Mouse (Mus musculus): ENCODE results near the gene Tap2. TPM values are rescaled to one million over a fixed set of nuclear protein-coding genes. Genes with fewer than 3 reads are reported as not detected.

The Tap2 gene
- total RNA-seq, 2 experiments from 2014 or later: 6.5 to 7.0 TPM

DNA sequence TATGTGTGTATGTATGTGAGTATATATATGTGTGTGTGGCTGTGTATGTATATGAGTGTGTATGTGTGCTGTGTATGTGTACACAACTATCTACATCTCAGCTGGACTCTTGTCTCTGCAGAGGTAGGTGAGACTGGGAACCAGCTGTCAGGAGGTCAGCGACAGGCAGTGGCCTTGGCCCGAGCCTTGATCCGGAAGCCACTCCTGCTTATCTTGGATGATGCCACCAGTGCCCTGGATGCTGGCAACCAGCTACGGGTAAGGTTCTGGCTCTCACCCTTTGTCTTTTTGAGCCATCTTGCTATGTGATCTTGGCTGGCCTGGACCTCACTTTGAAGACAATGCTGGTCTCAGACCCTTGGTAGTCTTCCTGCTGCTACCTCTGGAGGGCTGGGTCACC lies 8.6 kb upstream of the Tap2 start:
- no peak for DNase-seq

DNA sequence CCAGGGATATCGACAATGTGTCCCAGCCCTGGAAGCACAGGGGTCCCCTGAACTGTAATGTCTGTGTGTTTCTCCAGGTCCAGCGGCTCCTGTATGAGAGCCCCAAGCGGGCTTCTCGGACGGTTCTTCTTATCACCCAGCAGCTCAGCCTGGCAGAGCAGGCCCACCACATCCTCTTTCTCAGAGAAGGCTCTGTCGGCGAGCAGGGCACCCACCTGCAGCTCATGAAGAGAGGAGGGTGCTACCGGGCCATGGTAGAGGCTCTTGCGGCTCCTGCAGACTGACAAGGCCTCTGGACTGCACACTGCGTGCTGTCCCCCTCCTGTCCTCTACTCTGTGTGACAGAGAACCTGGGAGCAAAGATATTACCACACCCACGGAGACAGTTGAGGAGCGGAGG lies 6.8 kb upstream of the Tap2 start:
- no peak for DNase-seq

DNA sequence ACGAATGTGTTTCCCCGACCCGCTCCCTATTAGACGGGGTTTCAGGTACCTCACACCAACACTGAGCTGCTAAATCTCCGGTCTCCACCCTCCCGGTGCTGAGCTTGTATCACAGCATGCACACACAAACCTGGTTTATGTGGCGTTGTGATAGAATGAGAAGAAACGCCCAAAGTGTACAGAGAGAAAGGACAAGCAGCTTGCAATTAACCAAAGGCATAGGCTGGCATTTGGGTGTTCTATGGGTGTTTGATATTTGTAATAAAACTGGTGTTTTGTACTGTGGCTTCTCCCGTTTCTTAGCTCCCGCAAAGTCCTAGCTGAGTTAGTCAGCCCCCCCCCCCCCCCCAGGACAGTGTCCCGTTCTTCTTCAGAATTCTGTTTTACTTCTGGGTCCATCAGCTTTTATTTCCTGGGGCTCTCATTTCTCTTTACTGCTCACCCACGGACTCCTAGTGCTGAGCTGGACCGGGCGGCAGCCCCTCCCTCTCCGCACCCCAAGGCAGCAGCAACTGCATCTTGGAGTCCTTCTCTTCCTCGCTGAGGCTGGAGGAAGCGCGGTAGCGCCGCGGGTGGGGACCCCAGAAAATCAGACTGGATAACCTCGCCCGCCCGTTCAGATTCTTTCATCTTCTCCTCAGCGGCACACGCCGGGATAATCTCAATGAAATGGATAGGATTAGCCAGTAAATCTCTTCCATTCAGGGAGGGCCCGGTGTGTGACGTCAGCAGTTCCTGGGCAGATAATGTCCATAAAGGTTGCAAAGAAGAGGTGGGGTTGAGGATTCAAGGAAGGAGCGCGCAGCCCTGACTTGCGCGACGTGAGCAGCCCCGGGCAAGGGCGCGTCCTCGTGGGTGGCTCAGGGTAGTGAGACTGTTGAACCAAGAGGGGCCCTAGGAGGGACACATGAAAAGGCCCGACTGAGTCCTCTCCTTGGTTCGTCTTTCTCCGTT lies 6.1 kb upstream of the Tap2 start, which contains the start of gene Psmb8:
TSS of gene Psmb8 (plus strand) at position 781 of the 954 bp plus-strand sequence.
- DNase-seq: peak; percentile 87

DNA sequence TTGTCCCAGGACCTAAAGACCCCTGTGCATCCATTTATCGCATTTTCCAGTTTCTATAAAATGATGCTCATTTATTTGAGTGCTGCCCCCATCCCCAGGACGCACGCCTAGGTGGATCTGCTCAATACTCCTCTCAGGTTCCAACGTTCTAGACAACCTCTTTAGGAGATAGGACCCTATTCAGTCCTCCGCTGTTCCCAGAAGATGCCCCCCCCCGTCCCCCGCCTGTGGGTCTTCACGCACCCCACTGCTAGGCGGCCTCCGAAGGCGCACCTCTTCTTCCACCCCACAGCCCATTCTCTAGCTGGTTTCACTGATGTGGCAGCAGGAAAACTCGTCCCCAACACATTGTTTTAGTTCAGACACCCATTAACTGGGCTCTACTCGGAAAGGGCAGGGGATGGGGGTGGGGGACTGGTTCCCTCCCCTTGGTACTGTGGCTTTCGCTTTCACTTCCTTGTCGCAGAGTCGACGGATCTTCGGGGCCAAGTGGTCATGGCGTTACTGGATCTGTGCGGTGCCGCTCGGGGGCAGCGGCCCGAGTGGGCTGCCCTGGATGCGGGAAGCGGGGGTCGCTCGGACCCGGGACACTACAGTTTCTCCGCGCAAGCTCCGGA lies 5.3 kb upstream of the Tap2 start:
- peak; percentile 26 for DNase-seq

DNA sequence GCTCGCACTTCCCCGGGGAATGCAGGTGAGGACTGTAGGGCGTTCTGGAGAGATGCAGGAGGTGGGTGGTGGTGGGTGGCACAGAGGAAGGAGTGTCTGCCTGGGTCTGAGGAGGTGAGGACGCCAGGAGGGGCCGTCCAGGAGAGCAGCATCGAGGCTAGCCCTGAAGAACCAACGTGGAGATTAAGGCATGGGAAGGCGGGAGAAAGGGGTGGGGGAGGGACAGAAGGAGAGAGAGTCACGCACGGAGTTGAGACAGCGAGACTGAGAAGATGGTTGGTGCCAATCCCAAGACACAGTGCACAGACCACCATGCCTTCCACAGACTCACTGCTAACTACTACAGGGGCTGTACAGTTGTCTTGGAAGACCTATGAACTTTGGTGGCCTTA lies 4.8 kb upstream of the Tap2 start:
- no peak for DNase-seq

DNA sequence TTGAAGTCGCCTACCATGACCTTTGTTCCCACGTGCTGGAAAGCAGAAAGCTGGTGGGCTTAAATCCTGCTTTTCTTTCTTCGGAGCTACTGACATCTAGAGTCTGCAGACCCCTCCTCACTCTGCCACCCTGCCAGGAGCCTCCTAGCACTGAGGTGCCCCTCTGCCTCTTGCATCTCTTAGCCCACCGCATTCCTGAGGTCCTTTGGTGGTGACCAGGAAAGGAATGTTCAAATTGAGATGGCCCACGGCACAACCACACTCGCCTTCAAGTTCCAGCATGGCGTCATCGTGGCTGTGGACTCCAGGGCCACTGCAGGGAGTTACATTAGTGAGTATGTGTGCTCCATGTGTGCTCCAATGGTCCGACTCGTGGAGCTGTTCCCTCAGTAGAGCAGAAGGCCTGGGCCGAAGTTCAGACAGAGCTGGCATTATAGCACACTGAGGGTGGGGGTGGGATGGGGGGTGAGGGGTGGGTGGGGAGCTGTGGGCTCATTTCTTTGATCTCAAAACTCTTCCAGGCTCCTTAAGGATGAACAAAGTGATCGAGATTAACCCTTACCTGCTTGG lies 4.2 kb upstream of the Tap2 start:
- DNase-seq: no peak

DNA sequence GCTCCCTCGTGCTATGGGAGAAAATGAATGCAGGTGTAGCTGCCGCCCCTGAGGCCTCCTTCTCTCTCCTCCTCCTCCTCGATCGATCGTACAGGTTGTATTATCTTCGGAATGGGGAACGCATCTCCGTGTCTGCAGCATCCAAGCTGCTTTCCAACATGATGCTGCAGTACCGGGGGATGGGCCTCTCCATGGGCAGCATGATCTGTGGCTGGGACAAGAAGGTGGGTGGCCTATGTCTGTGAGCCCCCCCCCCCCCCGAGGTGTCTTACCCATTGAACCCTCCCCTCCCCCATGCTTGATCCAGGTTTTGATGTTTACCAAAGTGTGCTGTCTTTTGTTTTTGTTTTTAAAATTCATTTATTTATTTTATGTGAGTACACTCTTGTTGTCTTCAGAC lies 3.3 kb upstream of the Tap2 start:
- DNase-seq: no peak

DNA sequence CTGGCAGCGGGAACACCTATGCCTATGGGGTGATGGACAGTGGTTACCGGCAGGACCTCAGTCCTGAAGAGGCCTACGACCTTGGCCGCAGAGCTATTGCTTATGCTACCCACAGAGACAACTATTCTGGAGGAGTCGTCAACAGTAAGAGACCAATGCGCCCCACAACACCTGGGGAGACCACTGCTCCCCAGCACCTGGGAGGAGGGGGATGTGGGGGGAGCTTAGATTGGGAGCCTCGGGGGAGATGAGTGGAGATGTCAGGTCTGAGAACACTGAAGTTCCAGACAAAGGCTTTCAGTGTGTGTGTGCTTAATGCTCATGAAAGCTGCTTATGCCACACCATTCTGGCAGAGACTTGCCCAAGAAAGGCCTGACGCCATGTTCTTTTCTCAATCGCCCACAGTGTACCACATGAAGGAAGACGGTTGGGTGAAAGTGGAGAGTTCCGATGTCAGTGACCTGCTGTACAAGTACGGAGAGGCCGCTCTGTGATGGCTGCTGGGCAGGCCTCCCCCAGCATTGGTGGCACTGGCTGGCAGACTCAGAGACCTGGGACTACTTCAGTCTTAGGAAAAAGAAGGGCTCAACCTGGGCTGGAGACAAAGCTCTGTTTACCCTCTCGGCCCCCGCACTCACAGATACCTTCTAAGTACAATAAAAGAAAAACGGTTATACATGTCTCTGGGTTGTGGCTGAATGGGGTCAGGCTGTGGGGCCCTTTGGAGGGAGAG lies 2.4 kb upstream of the Tap2 start:
- no peak for DNase-seq

DNA sequence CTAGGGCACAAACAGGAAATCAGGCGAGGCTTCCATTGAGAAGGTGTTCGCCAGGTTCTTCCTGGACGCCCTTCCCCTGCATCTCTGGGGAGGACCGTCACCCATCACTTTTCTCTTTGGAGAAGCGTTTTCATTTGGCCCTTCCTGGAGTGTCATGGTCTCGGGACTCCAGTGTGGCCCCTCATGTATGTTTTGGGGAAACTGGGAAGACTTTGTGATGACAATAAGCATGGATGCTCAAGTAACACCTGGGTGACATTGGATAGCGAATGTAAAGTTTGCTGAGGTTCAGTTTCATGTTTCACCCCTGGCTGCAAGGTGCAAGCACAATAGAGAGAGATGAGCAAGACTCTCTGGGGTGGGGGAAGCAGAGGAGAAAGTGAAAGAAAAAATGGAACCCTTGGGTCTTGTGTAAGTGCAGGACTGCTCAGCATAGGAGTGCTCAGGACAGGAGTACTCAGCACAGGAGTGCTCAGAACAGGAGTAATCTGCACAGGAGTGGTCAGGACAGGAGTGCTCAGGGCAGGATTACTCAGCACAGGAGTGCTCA lies 1.7 kb upstream of the Tap2 start:
- DNase-seq: no peak

DNA sequence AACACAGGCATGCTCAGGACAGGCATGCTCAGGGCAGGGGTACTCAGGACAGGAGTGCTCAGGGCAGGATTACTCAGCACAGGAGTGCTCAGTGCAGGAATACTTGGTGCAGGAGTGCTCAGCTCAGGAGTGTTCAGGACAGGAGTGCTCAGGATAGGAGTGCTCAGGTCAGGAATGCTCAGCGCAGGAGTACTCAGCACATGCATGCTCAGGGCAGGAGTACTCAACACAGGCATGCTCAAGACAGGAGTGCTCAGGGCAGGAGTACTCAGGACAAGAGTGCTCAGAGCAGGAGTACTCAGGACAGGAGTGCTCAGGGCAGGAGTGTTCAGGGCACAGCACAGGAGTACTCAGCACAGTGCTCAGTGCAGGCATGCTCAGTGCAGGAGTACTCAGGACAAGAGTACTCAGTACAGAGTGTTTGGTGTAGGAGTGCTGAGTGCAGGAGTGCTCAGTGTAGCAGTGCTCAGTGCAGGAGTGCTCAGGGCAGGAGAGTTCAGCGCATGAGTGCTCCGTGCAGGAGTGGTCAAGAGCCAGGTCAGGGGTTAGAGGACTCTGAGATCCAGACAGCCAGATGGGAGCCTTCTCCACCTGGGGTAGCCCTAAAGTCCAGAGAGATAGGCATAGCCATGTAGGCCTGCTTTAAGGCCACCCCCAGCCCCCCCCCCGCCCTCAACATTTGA lies 426 bp upstream of the Tap2 start:
- DNase-seq: no peak

DNA sequence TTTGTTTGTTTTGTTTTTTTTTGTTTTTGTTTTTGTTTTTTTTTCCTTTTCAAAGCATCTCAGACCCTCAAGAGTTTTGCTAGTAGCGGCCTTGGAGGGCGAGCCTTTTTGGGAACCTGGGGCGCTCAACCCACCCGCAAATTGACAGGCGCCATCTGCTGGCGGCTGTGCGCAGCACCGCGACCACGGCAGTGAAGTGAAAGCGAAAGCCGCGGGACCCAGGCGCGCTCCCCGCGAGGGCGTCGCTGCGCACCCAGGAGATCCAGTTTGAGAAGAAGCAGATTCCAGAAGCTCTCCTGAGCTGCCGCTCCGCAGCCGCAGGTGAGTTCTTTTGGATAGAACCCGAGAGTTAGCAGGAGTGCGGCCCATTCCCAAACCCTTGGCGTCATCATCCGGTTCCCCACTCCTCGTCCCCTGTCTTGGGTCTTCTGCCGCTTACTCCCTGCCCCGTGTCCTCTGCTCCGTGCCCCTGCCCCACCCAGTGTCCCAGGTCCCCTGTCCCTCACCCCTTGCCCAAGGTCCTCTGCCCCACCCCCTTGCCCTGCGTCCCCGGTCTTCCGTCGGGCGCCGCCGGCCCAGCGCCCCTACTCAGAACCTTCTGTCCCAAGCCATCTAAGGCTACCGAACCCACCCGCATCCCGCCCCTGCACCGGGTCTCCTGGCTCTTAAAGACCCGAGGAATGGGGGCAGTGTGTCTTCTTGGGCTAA lies 1.1 kb downstream of the Tap2 start:
- peak; percentile 94 for DNase-seq

DNA sequence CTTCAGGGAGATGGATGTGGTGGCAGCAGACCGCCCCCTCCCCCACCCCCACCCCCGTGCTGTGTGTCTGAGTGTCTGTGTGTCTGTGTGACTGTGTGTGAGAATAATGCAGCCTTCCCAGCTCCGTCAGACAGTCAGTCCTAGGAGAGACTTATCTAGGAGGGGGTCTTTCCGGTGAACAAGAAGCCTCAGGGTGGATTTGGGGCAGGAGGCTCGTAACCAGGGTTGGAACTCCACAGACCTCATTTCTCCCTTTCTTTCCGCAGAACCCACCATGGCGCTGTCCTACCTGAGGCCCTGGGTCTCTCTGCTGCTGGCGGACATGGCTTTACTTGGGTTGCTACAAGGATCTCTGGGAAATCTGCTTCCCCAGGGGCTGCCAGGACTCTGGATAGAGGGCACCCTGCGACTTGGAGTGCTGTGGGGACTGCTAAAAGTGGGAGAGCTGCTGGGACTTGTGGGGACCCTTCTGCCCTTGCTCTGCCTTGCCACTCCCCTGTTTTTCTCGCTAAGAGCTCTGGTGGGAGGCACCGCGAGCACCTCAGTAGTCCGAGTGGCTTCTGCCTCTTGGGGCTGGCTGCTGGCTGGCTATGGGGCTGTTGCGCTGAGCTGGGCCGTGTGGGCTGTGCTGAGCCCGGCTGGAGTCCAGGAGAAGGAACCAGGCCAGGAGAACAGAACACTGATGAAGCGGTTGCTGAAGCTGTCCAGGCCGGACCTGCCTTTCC lies 1.9 kb downstream of the Tap2 start:
- peak; percentile 61 for DNase-seq

DNA sequence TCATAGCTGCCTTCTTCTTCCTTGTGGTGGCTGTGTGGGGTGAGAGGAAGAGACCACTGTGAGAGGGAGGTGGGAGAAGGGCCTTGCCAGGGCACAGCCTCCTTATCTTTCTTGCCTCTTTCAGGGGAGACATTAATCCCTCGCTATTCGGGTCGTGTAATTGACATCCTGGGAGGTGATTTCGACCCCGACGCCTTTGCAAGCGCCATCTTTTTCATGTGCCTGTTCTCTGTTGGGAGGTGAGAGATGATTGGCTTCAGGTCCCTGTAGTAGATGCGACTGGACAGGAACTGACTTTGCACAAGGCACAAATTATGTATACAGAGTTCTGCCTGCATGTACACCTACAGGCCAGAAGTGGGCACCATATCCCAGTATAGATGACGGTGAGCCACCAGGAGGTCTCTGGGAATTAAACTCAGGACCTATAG lies 2.4 kb downstream of the Tap2 start:
- DNase-seq: no peak

DNA sequence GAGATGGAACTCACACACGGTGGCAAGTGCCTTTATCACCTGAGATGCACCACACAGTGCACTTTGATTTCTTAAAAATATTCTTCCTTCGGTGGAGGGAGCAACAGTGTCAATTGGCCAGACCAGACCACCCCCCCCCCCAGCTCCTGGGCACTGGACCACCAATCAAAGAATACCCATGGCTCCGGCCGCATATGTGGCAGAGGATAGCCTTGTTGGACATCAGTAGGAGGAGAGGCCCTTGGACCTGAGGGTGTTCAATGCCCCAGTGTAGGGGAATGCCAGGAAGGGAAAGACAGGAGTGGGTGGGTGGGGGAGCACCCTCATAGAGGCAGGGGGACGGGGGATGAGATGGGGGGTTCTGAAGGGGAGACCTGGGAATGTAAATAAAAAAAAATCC lies 3.4 kb downstream of the Tap2 start:
- DNase-seq: no peak

DNA sequence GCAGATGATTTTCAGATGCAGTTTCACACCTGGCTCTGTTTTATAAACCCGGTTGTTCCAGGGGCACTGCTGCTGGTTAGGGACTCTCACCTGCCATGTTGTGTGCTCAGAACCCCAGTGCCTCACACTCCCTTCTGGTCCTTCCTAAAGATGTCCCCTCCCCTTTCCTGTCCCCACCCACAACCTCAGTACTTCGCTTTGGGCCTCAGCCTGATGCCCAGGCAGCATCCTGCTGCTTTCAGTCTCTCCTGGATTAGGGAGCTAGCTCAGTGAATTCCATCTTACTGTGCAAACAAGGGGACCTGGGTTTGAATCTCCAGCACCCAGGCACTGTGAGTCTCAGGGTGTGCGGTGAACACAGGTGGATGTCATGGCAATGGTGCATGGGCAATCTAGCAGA lies 4.1 kb downstream of the Tap2 start:
- no peak for DNase-seq

DNA sequence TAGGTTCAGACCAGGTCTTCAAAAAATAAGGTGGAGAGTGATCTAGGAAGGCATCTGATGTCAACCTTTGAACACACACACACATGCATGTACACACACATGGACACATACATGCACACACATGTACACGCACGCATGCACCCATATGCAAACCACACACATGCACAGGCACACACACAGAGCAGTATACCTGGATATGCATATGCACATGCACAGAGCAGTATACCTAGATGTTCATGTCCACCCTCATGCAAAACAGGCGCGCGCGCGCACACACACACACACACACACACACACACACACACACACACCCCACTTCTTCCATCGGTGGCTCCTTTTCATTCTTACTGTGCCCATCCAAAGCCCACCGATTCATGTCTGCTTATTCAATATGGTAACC lies 4.5 kb downstream of the Tap2 start:
- DNase-seq: no peak

DNA sequence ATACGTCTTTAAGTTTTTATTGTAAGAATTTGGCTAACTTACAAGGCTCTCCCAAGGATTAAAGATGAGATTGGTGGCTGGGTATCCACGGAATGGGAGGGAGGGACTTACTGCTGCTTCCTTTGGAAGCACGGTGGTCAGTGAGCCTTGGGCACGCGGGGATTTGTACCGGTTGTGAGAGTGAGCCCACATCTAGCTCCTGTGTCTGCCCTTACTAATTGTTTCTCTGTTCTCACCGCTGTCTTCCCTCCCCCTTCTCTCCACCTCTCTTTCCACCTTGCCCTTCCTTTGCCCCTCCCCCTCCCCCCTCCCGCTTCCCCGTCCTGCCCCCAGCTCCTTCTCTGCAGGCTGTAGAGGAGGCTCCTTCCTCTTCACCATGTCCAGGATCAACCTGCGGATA lies 5.1 kb downstream of the Tap2 start:
- DNase-seq: no peak

DNA sequence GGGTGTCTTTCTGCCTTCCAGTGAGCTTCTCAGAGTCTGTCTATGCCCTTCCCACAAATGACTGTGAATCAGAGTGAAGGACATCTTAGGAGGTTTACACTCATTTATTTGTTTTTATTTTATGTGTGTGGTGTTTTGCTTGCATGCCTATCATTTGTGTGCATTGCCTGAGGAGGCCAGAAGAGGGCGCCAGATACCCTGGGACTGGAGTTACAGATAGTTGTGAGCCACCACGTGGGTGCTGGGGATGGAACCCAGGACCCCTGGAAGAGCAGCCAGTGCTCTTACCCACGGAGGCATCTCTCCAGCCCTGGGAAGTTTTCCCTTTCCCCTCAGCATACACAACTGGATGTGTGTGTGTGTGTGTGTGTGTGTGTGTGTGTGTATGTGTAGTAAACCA lies 6.4 kb downstream of the Tap2 start:
- DNase-seq: no peak

DNA sequence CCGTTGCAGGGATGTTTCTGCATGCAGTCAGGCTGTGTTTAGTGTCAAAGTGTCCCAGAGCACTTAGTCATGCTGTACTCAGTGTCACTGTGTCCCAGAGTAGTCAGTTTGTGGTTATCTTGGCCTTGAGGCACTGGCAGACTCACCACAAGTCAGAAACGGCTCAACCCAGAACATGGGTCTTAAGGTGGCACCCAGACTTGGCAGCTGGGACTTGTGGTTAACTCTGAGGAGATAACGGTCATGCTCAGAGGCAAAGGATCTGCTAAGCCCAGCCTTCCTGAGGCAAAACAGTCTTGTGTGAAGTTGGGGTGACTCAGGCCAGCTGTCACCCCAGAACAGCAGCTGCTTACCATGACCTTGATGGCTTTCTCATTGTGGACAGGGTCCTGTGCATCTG lies 7.3 kb downstream of the Tap2 start:
- DNase-seq: no peak

DNA sequence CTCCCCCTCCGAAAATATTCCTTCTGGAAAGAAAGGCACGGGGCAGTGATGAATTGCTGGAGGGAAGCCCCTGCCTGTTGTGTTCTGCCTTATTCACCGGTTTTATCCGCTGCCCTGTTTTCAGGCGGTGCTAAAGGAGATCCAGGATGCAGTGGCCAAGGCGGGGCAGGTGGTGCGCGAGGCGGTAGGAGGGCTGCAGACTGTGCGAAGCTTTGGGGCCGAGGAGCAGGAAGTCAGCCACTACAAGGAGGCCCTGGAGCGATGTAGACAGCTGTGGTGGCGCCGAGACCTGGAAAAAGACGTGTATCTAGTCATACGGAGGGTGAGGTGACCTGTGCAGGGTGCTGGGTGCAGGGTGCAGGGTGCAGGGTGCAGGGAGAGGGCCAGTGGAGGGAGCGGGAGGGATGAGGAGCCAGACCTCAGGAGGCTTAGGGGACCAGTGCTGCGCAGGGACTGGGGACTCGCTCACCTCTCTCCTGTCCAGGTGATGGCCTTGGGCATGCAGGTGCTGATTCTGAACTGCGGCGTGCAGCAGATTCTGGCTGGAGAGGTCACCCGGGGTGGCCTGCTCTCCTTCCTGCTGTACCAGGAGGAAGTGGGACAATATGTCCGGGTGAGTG lies 8.5 kb downstream of the Tap2 start:
- DNase-seq: no peak

Data from gastrocnemius, postnatal 10 days (tissue).